Mouse (Mus musculus) forebrain, embryonic 15.5 days (tissue): ENCODE data around the gene Sema4c. TPM values are rescaled to one million over a fixed set of nuclear protein-coding genes. Genes with fewer than 3 reads are reported as not detected.
A peak's percentile ranks its signal among the peaks of the same experiment; 100 is the strongest.

Source experiments
- ATAC-seq: fragments of 200-750 bp; cut with Nextera tagmentation; replicated peaks from 2 replicates; pipeline ENCODE4 v1.8.0; 2017; ENCODE audit warnings: mild to moderate bottlenecking, moderate TSS enrichment, moderate library complexity
- H3K27ac ChIP-seq: fragments of 300-500 bp; sonication (generic); replicated peaks from 2 replicates; pipeline ENCODE4 v1.5.1; 2015; ENCODE audit warnings: mild to moderate bottlenecking, inconsistent platforms
- H3K27me3 ChIP-seq: fragments of 300-500 bp; sonication (generic); 2 replicates; pipeline ENCODE4 v1.6.1; 2015; ENCODE audit warnings: inconsistent platforms
- H3K36me3 ChIP-seq: fragments of 300-500 bp; sonication (generic); 2 replicates; pipeline ENCODE4 v1.6.1; 2015; ENCODE audit warnings: mild to moderate bottlenecking, inconsistent platforms
- H3K4me1 ChIP-seq: fragments of 300-500 bp; sonication (generic); 2 replicates; pipeline ENCODE4 v1.6.1; 2015; ENCODE audit warnings: inconsistent platforms
- H3K4me2 ChIP-seq: fragments of 300-500 bp; sonication (generic); replicated peaks from 2 replicates; pipeline ENCODE4 v1.6.1; 2015; ENCODE audit warnings: mild to moderate bottlenecking, inconsistent platforms
- H3K4me3 ChIP-seq: fragments of 300-500 bp; sonication (generic); 2 replicates; pipeline ENCODE4 v1.5.1; 2015; ENCODE audit warnings: mild to moderate bottlenecking, inconsistent platforms
- H3K9ac ChIP-seq: fragments of 300-500 bp; sonication (generic); replicated peaks from 2 replicates; pipeline ENCODE4 v1.6.1; 2015; ENCODE audit warnings: mild to moderate bottlenecking, inconsistent platforms
- H3K9me3 ChIP-seq: fragments of 300-500 bp; sonication (generic); 2 replicates; pipeline ENCODE4 v1.6.1; 2016; ENCODE audit warnings: inconsistent platforms
- WGBS: fragments of 180-500 bp; shearing (Covaris S2); methylation state at CpG from one replicate; pipeline ENCODE4 v1.1.7; 2015; ENCODE audit warnings: mixed read lengths; 5-methylcytosine and 5-hydroxymethylcytosine counted together
- polyA plus RNA-seq: library from polyadenylated mRNA; unstranded; fragments of >200 nt; fragmentation: Nextera tagmentation; extraction: Ambion mirVana; gene quantifications from 2 replicates; pipeline ENCODE4 v1.2.1, GENCODE M21; 2015

Sema4c gene
- polyA plus RNA-seq, 1 experiment from 2014 or later, result 38.6 TPM

GRCm38 (mm10) chr1:36550075-36550863 lies 7.9 kb downstream of the Sema4c start:
- Histone ChIP-seq H3K9me3 (no peaks in the 10 kb centered on the region), H3K4me3 (no peak overlapping the region), H3K4me2 (no peak overlapping the region), H3K4me1 (peaks cover 60% of the 10 kb centered on the region), H3K36me3 (peaks cover 63% of the 10 kb centered on the region), H3K27ac (no peak overlapping the region), H3K27me3 (no peaks in the 10 kb centered on the region), H3K9ac (no peak overlapping the region)
- WGBS, result 85% methylated on average over 20 of the region's 20 CpGs
- no peak for ATAC-seq

GRCm38 (mm10) chr1:36549491-36549890 lies 8.7 kb downstream of the Sema4c start:
- Histone ChIP-seq H3K9ac (no peak overlapping the region), H3K9me3 (no peaks in the 10 kb centered on the region), H3K4me1 (peaks cover 52% of the 10 kb centered on the region), H3K4me3 (no peak overlapping the region), H3K27me3 (no peaks in the 10 kb centered on the region), H3K4me2 (no peak overlapping the region), H3K27ac (no peak overlapping the region), H3K36me3 (peaks cover 55% of the 10 kb centered on the region)
- no peak for ATAC-seq
- 82% methylated on average over 18 of the region's 18 CpGs for WGBS

- no peak overlapping the region for H3K9ac ChIP-seq
- H3K27ac ChIP-seq, result no peak overlapping the region
- WGBS, result 59% methylated on average over 8 of the region's 8 CpGs
These were observed 9.4 kb downstream of the Sema4c start for GRCm38 (mm10) chr1:36548771-36549170.

GRCm38 (mm10) chr1:36547981-36548598 lies 10.1 kb downstream of the Sema4c start:
- 30% methylated on average over 9 of the region's 9 CpGs for WGBS
- H3K27ac ChIP-seq, result peak overlapping the region; percentile 80
- H3K4me3 ChIP-seq, result no peak overlapping the region
- H3K9ac ChIP-seq, result peak overlapping the region; percentile 76; the same call in 1 of the 2 replicates
- no peak overlapping the region for H3K4me2 ChIP-seq
- H3K9me3 ChIP-seq, result no peaks in the 10 kb centered on the region
- no peak for ATAC-seq
- H3K27me3 ChIP-seq, result no peaks in the 10 kb centered on the region
- peaks cover 43% of the 10 kb centered on the region for H3K4me1 ChIP-seq
- H3K36me3 ChIP-seq, result peaks cover 42% of the 10 kb centered on the region

More at GRCm38 (mm10) chr1:36548771-36549170, 9.4 kb downstream of the Sema4c start:
- Histone ChIP-seq H3K27me3 (no peaks in the 10 kb centered on the region), H3K4me2 (no peak overlapping the region), H3K9me3 (no peaks in the 10 kb centered on the region), H3K4me3 (no peak overlapping the region), H3K36me3 (peaks cover 49% of the 10 kb centered on the region), H3K4me1 (peaks cover 45% of the 10 kb centered on the region)
- ATAC-seq, result no peak

GRCm38 (mm10) chr1:36546888-36547471 lies 11.2 kb downstream of the Sema4c start, which contains the start of gene Ankrd39:
Gene Ankrd39, minus strand, starts transcription at chr1:36547445.
- peaks cover 43% of the 10 kb centered on the region for H3K4me1 ChIP-seq
- WGBS, result under 1% methylated on average over 43 of the region's 43 CpGs

GRCm38 (mm10) chr1:36545845-36546600 lies 12.1 kb downstream of the Sema4c start:
- Histone ChIP-seq H3K36me3 (peaks cover 29% of the 10 kb centered on the region), H3K4me3 (peak overlapping the region; percentile 57), H3K9ac (peak overlapping the region; percentile 76; the same call in 1 of the 2 replicates), H3K4me2 (peak overlapping the region; percentile 64), H3K27me3 (no peaks in the 10 kb centered on the region), H3K27ac (no peak overlapping the region), H3K9me3 (no peaks in the 10 kb centered on the region), H3K4me1 (peaks cover 43% of the 10 kb centered on the region)
- no peak for ATAC-seq
- 66% methylated on average over 19 of the region's 19 CpGs for WGBS

More at GRCm38 (mm10) chr1:36546888-36547471, 11.2 kb downstream of the Sema4c start, which contains the start of gene Ankrd39:
- Histone ChIP-seq H3K36me3 (peaks cover 31% of the 10 kb centered on the region), H3K27me3 (no peaks in the 10 kb centered on the region), H3K9me3 (no peaks in the 10 kb centered on the region), H3K4me2 (peak within 1 kb of the TSS; percentile 64), H3K9ac (peak within 1 kb of the TSS; percentile 76), H3K4me3 (peak within 1 kb of the TSS; percentile 57), H3K27ac (peak within 1 kb of the TSS; percentile 80)
- ATAC-seq, result peak; percentile 97

GRCm38 (mm10) chr1:36545382-36545781 lies 12.8 kb downstream of the Sema4c start:
- 82% methylated on average over 2 of the region's 2 CpGs for WGBS
- Histone ChIP-seq H3K9ac (no peak overlapping the region), H3K27me3 (no peaks in the 10 kb centered on the region), H3K27ac (no peak overlapping the region), H3K4me3 (no peak overlapping the region), H3K9me3 (no peaks in the 10 kb centered on the region), H3K36me3 (peaks cover 28% of the 10 kb centered on the region), H3K4me1 (peaks cover 40% of the 10 kb centered on the region), H3K4me2 (no peak overlapping the region)
- no peak for ATAC-seq

GRCm38 (mm10) chr1:36542925-36543324 lies 15.2 kb downstream of the Sema4c start:
- 92% methylated on average over 9 of the region's 9 CpGs for WGBS
- Histone ChIP-seq H3K27ac (no peak overlapping the region), H3K4me1 (peaks cover 21% of the 10 kb centered on the region), H3K9me3 (no peaks in the 10 kb centered on the region), H3K9ac (no peak overlapping the region), H3K27me3 (no peaks in the 10 kb centered on the region), H3K36me3 (peaks cover 17% of the 10 kb centered on the region), H3K4me3 (no peak overlapping the region), H3K4me2 (no peak overlapping the region)
- ATAC-seq, result no peak

- H3K27ac ChIP-seq, result no peak overlapping the region
- no peaks in the 10 kb centered on the region for H3K9me3 ChIP-seq
- WGBS, result 89% methylated on average over 16 of the region's 16 CpGs
- H3K4me1 ChIP-seq, result peaks cover 19% of the 10 kb centered on the region
- peaks cover 17% of the 10 kb centered on the region for H3K36me3 ChIP-seq
- H3K4me2 ChIP-seq, result no peak overlapping the region
- no peak overlapping the region for H3K4me3 ChIP-seq
- no peak overlapping the region for H3K9ac ChIP-seq
- no peaks in the 10 kb centered on the region for H3K27me3 ChIP-seq
- no peak for ATAC-seq
These were observed 16.3 kb downstream of the Sema4c start for GRCm38 (mm10) chr1:36541844-36542243.

GRCm38 (mm10) chr1:36540807-36541206 lies 17.3 kb downstream of the Sema4c start:
- Histone ChIP-seq H3K27ac (no peak overlapping the region), H3K9me3 (no peaks in the 10 kb centered on the region), H3K4me2 (no peak overlapping the region), H3K9ac (no peak overlapping the region), H3K27me3 (no peaks in the 10 kb centered on the region), H3K4me1 (peaks cover 10% of the 10 kb centered on the region; the same call in 1 of the 2 replicates), H3K36me3 (peaks cover 17% of the 10 kb centered on the region), H3K4me3 (no peak overlapping the region)
- ATAC-seq, result no peak
- 93% methylated on average over 12 of the region's 12 CpGs for WGBS

- H3K27ac ChIP-seq, result no peak overlapping the region
- H3K4me1 ChIP-seq, result peaks cover 6% of the 10 kb centered on the region; the same call in 1 of the 2 replicates
- no peaks in the 10 kb centered on the region for H3K27me3 ChIP-seq
- H3K36me3 ChIP-seq, result peaks cover 17% of the 10 kb centered on the region
- WGBS, result 88% methylated on average over 11 of the region's 11 CpGs
- no peak overlapping the region for H3K4me3 ChIP-seq
- no peaks in the 10 kb centered on the region for H3K9me3 ChIP-seq
- no peak for ATAC-seq
- H3K4me2 ChIP-seq, result no peak overlapping the region
- H3K9ac ChIP-seq, result no peak overlapping the region
These were observed 18.0 kb downstream of the Sema4c start for GRCm38 (mm10) chr1:36540132-36540531.
